Mouse (Mus musculus): ENCODE results near the gene Hamp. TPM values are rescaled to one million over a fixed set of nuclear protein-coding genes. Genes with fewer than 3 reads are reported as not detected.

Gene Hamp
- polyA plus RNA-seq, 1 experiment from 2014 or later = not detected

- no peak overlapping the region for H3K4me3 ChIP-seq
- no peak overlapping the region for H3K27ac ChIP-seq
- H3K36me3 ChIP-seq = no peaks in the 10 kb centered on the region
- H3K9me3 ChIP-seq (replicated peaks) = no peaks in the 10 kb centered on the region
- no peaks in the 10 kb centered on the region for H3K27me3 ChIP-seq (ENCODE audit: low read depth, poor library complexity, severe bottlenecking)
- 73% methylated on average over 4 of the region's 4 CpGs for WGBS
- H3K4me1 ChIP-seq = peaks cover 9% of the 10 kb centered on the region
- no peak for DNase-seq (ENCODE audit: low spot score)
These were observed 26.6 kb downstream of the Hamp start for GRCm38 (mm10) chr7:30917219-30917618.

GRCm38 (mm10) chr7:30916713-30917112 lies 27.1 kb downstream of the Hamp start:
- no peaks in the 10 kb centered on the region for H3K27me3 ChIP-seq (ENCODE audit: low read depth, poor library complexity, severe bottlenecking)
- no peak for DNase-seq (ENCODE audit: low spot score)
- 45% methylated on average over 6 of the region's 6 CpGs for WGBS
- H3K4me3 ChIP-seq = no peak overlapping the region
- no peaks in the 10 kb centered on the region for H3K36me3 ChIP-seq
- H3K4me1 ChIP-seq = peaks cover 9% of the 10 kb centered on the region
- H3K9me3 ChIP-seq (replicated peaks) = no peaks in the 10 kb centered on the region
- no peak overlapping the region for H3K27ac ChIP-seq

- no peaks in the 10 kb centered on the region for H3K36me3 ChIP-seq
- WGBS = 81% methylated on average over 8 of the region's 8 CpGs
These were observed 29.1 kb downstream of the Hamp start, which contains the start of gene Mag for GRCm38 (mm10) chr7:30914732-30915131. Mag (minus strand) TSS chr7:30914873.

GRCm38 (mm10) chr7:30909773-30910172 lies 34.1 kb downstream of the Hamp start:
- Histone ChIP-seq H3K4me3 (no peak overlapping the region), H3K27me3 (ENCODE audit: low read depth, poor library complexity, severe bottlenecking) (0 out of 2 replicates have a peak, but pooled peaks cover 5% of the 10 kb centered on the region), H3K36me3 (no peaks in the 10 kb centered on the region), H3K4me1 (peaks cover 17% of the 10 kb centered on the region), H3K9me3 (replicated peaks) (no peaks in the 10 kb centered on the region), H3K27ac (no peak overlapping the region)
- WGBS = 84% methylated on average over 6 of the region's 6 CpGs
- no peak for DNase-seq (ENCODE audit: low spot score)

More at GRCm38 (mm10) chr7:30914732-30915131, 29.1 kb downstream of the Hamp start, which contains the start of gene Mag:
- Histone ChIP-seq H3K27me3 (ENCODE audit: low read depth, poor library complexity, severe bottlenecking) (no peaks in the 10 kb centered on the region), H3K4me1 (peaks cover 9% of the 10 kb centered on the region), H3K4me3 (no peak within 1 kb of the TSS), H3K27ac (no peak within 1 kb of the TSS), H3K9me3 (replicated peaks) (no peaks in the 10 kb centered on the region)
- DNase-seq (ENCODE audit: low spot score) = no peak

- DNase-seq (ENCODE audit: low spot score) = no peak
- H3K27me3 ChIP-seq (ENCODE audit: low read depth, poor library complexity, severe bottlenecking) = 0 out of 2 replicates have a peak, but pooled peaks cover 5% of the 10 kb centered on the region
- peak overlapping the region; percentile 48 for H3K4me3 ChIP-seq
- no peaks in the 10 kb centered on the region for H3K36me3 ChIP-seq
- no peaks in the 10 kb centered on the region for H3K9me3 ChIP-seq (replicated peaks)
- H3K4me1 ChIP-seq = peaks cover 17% of the 10 kb centered on the region
- WGBS = 28% methylated on average over 17 of the region's 17 CpGs
- H3K27ac ChIP-seq = no peak overlapping the region
These were observed 34.8 kb downstream of the Hamp start for GRCm38 (mm10) chr7:30908992-30909431.

- Histone ChIP-seq H3K9me3 (replicated peaks) (no peaks in the 10 kb centered on the region), H3K4me3 (peak overlapping the region; percentile 48), H3K36me3 (no peaks in the 10 kb centered on the region), H3K27me3 (ENCODE audit: low read depth, poor library complexity, severe bottlenecking) (0 out of 2 replicates have a peak, but pooled peaks cover 5% of the 10 kb centered on the region), H3K4me1 (peaks cover 17% of the 10 kb centered on the region), H3K27ac (no peak overlapping the region)
- 2% methylated on average over 25 of the region's 26 CpGs for WGBS
- peak; percentile 71 for DNase-seq (ENCODE audit: low spot score)
These were observed 35.4 kb downstream of the Hamp start for GRCm38 (mm10) chr7:30908277-30908991.

- no peaks in the 10 kb centered on the region for H3K9me3 ChIP-seq (replicated peaks)
- H3K27ac ChIP-seq = no peak overlapping the region
- H3K27me3 ChIP-seq (ENCODE audit: low read depth, poor library complexity, severe bottlenecking) = 0 out of 2 replicates have a peak, but pooled peaks cover 5% of the 10 kb centered on the region
- H3K4me3 ChIP-seq = no peak overlapping the region
- no peak for DNase-seq (ENCODE audit: low spot score)
- WGBS = 57% methylated on average over 4 of the region's 4 CpGs
- H3K4me1 ChIP-seq = peaks cover 17% of the 10 kb centered on the region
- no peaks in the 10 kb centered on the region for H3K36me3 ChIP-seq
These were observed 39.8 kb downstream of the Hamp start for GRCm38 (mm10) chr7:30904042-30904441.

- 93% methylated on average over 3 of the region's 3 CpGs for WGBS
- no peak for DNase-seq (ENCODE audit: low spot score)
- Histone ChIP-seq H3K27ac (no peak overlapping the region), H3K4me1 (peaks cover 14% of the 10 kb centered on the region), H3K27me3 (ENCODE audit: low read depth, poor library complexity, severe bottlenecking) (no peaks in the 10 kb centered on the region), H3K36me3 (no peaks in the 10 kb centered on the region), H3K9me3 (replicated peaks) (no peaks in the 10 kb centered on the region), H3K4me3 (no peak overlapping the region)
These were observed 48.6 kb downstream of the Hamp start for GRCm38 (mm10) chr7:30895217-30895616.

- no peaks in the 10 kb centered on the region for H3K27me3 ChIP-seq (ENCODE audit: low read depth, poor library complexity, severe bottlenecking)
- WGBS = 65% methylated on average over 3 of the region's 3 CpGs
- 0 out of 2 replicates have a peak overlapping the region, but pooled peaks have one; percentile 26 for H3K27ac ChIP-seq
- no peaks in the 10 kb centered on the region for H3K9me3 ChIP-seq (replicated peaks)
- H3K4me3 ChIP-seq = no peak overlapping the region
- DNase-seq (ENCODE audit: low spot score) = no peak
- H3K36me3 ChIP-seq = no peaks in the 10 kb centered on the region
- H3K4me1 ChIP-seq = 0 out of 2 replicates have a peak, but pooled peaks cover 6% of the 10 kb centered on the region
These were observed 51.3 kb downstream of the Hamp start for GRCm38 (mm10) chr7:30892515-30892914.

Other genes starting within 250 kb of the Hamp start
- gene 2200002J24Rik, start 245.1 kb downstream of the Hamp start, polyA plus RNA-seq (2016; fragmentation: Nextera tagmentation; extraction: Ambion mirVana) = not detected in 2 replicates
- 0.08 and 0.38 TPM in 2 replicates for gene Atp4a, start 231.8 kb downstream of the Hamp start, polyA plus RNA-seq (2016; fragmentation: Nextera tagmentation; extraction: Ambion mirVana)
- 153 and 159 TPM in 2 replicates for gene Tmem147, start 214.5 kb downstream of the Hamp start, polyA plus RNA-seq (2016; fragmentation: Nextera tagmentation; extraction: Ambion mirVana)
- gene Gapdhs, start 200.4 kb downstream of the Hamp start, polyA plus RNA-seq (2016; fragmentation: Nextera tagmentation; extraction: Ambion mirVana) = 0.43 TPM in 1 of 2 replicates, not detected in the other
- 1.1 and 1.4 TPM in 2 replicates for gene Sbsn, start 192.6 kb downstream of the Hamp start, polyA plus RNA-seq (2016; fragmentation: Nextera tagmentation; extraction: Ambion mirVana)
- not detected in 2 replicates for gene Dmkn, start 180.3 kb downstream of the Hamp start, polyA plus RNA-seq (2016; fragmentation: Nextera tagmentation; extraction: Ambion mirVana)
- not detected in 2 replicates for gene Krtdap, start 156.1 kb downstream of the Hamp start, polyA plus RNA-seq (2016; fragmentation: Nextera tagmentation; extraction: Ambion mirVana)
- not detected in 2 replicates for gene Ffar2, start 120.3 kb downstream of the Hamp start, polyA plus RNA-seq (2016; fragmentation: Nextera tagmentation; extraction: Ambion mirVana)
- gene Ffar3, start 87.9 kb downstream of the Hamp start, polyA plus RNA-seq (2016; fragmentation: Nextera tagmentation; extraction: Ambion mirVana) = not detected in 2 replicates
- not detected in 2 replicates for gene Ffar1, start 82.5 kb downstream of the Hamp start, polyA plus RNA-seq (2016; fragmentation: Nextera tagmentation; extraction: Ambion mirVana)
- 0.59 TPM in 1 of 2 replicates, not detected in the other for gene Cd22, start 63.7 kb downstream of the Hamp start, polyA plus RNA-seq (2016; fragmentation: Nextera tagmentation; extraction: Ambion mirVana)
- 0.21 TPM in 1 of 2 replicates, not detected in the other for gene Mag, start 29.2 kb downstream of the Hamp start, polyA plus RNA-seq (2016; fragmentation: Nextera tagmentation; extraction: Ambion mirVana)
- gene Hamp2, start 19.4 kb downstream of the Hamp start, polyA plus RNA-seq (2016; fragmentation: Nextera tagmentation; extraction: Ambion mirVana) = not detected in 2 replicates
- gene Usf2, start 12.8 kb upstream of the Hamp start, polyA plus RNA-seq (2016; fragmentation: Nextera tagmentation; extraction: Ambion mirVana) = 28.7 and 33.5 TPM in 2 replicates
- gene Lsr, start 29.4 kb upstream of the Hamp start, polyA plus RNA-seq (2016; fragmentation: Nextera tagmentation; extraction: Ambion mirVana) = 28.9 and 31.3 TPM in 2 replicates
- 1.0 and 1.3 TPM in 2 replicates for gene Fam187b, start 29.8 kb upstream of the Hamp start, polyA plus RNA-seq (2016; fragmentation: Nextera tagmentation; extraction: Ambion mirVana)
- gene Fxyd5, start 98.4 kb upstream of the Hamp start, polyA plus RNA-seq (2016; fragmentation: Nextera tagmentation; extraction: Ambion mirVana) = 8.0 and 8.1 TPM in 2 replicates
- 0.30 and 1.3 TPM in 2 replicates for gene Fxyd7, start 107.4 kb upstream of the Hamp start, polyA plus RNA-seq (2016; fragmentation: Nextera tagmentation; extraction: Ambion mirVana)
- 6.2 and 7.7 TPM in 2 replicates for gene Fxyd1, start 113.2 kb upstream of the Hamp start, polyA plus RNA-seq (2016; fragmentation: Nextera tagmentation; extraction: Ambion mirVana)
- 0.13 and 0.16 TPM in 2 replicates for gene Lgi4, start 115.3 kb upstream of the Hamp start, polyA plus RNA-seq (2016; fragmentation: Nextera tagmentation; extraction: Ambion mirVana)
- 7.6 and 10.0 TPM in 2 replicates for gene Fxyd3, start 132.7 kb upstream of the Hamp start, polyA plus RNA-seq (2016; fragmentation: Nextera tagmentation; extraction: Ambion mirVana)
- 3.1 TPM in 2 replicates for gene Hpn, start 171.3 kb upstream of the Hamp start, polyA plus RNA-seq (2016; fragmentation: Nextera tagmentation; extraction: Ambion mirVana)
- 0.38 and 0.81 TPM in 2 replicates for gene Scn1b, start 183.0 kb upstream of the Hamp start, polyA plus RNA-seq (2016; fragmentation: Nextera tagmentation; extraction: Ambion mirVana)
- 87.3 and 106 TPM in 2 replicates for gene Gramd1a, start 211.9 kb upstream of the Hamp start, polyA plus RNA-seq (2016; fragmentation: Nextera tagmentation; extraction: Ambion mirVana)

All from limb, embryonic 10.5 days (tissue).